Mouse (Mus musculus): ENCODE measurements around the gene Lrrc17. TPM values are rescaled to one million over a fixed set of nuclear protein-coding genes. Genes with fewer than 3 reads are reported as not detected.

Lrrc17 gene
- polyA plus RNA-seq, 2 experiments = 0.85 to 0.93 TPM

DNA sequence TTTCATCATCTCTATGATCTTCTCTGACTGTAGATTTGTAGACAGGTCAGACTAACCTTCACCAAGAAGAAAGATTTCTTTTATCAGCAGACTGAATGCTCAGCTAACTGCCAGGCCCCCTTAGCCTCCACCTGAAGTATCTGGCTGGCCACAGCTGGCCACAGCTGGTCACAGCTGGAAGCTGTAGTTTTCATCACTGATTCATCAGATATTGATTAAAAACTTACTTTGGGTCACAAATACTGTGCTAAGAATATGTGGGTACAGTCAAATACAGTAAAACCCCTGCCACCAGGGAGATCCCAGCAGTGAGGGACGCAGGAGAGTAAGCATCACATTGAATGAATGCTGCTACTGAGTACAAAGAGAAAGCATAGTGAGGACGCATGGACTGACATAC lies 11.2 kb upstream of the Lrrc17 start:
- no peak overlapping the region for H3K4me3 ChIP-seq (ENCODE audit: insufficient read depth in 1 of 2, low read depth in 2 of 2, low read length in 2 of 2)
- ATAC-seq (ENCODE audit: insufficient read depth) = no peak
- no peaks in the 10 kb centered on the region for H3K27me3 ChIP-seq (ENCODE audit: control insufficient read depth, insufficient read depth, low read length)
- no peak overlapping the region for H3K4me2 ChIP-seq (ENCODE audit: low read depth)
- peaks cover 0 to 7% of the 10 kb centered on the region in 2 experiments; a peak in 2 of 4 replicates for H3K4me1 ChIP-seq (replicated peaks; ENCODE audit: control insufficient read depth in 2 of 2, insufficient read depth in 2 of 2, low read length in 1 of 2)
- 61% methylated on average over 2 of the region's 2 CpGs for WGBS (ENCODE audit: insufficient replicate concordance)
- H3K27ac ChIP-seq = no peak overlapping the region
- no peaks in the 10 kb centered on the region for H3K9me3 ChIP-seq (ENCODE audit: control insufficient read depth, low read length)
- TF ChIP-seq CTCF (IDR thresholded peaks at IDR 0.05; ENCODE audit: low read depth) (no peak), EP300 (IDR thresholded peaks at IDR 0.05; ENCODE audit: low read depth) (no peak)
- H3K36me3 ChIP-seq (replicated peaks; ENCODE audit: control insufficient read depth, insufficient read depth, low read depth) = no peaks in the 10 kb centered on the region
- no peak for DNase-seq (ENCODE audit: low read depth in 3 of 3, low spot score in 3 of 3)
- no peak overlapping the region for H3K9ac ChIP-seq (replicated peaks)

- Histone ChIP-seq H3K27ac (no peak overlapping the region), H3K4me2 (ENCODE audit: low read depth) (no peak overlapping the region)
- DNase-seq (ENCODE audit: low read depth in 3 of 3, low spot score in 3 of 3) = no peak
These were observed 10.4 kb upstream of the Lrrc17 start for GRCm38 (mm10) chr5:21532921-21533320.

DNA sequence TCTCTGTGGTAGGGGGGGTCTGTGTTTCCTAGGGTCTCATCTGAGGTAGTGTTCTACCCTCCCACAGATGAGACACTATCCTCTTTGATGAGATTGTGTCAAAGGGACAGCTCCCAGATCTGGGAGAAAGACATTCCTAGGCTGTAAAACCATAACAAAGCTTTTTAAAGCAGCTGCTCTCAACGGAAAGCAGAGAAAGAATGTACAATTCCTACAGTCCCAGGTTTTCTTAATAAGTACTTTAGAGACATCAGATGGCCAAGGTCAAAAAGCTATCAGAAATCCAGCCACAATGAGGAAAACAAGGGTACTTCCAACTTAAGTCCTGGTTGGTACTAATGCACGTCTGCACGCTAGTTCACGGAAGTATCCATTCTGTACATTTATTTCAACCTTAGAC lies 1.1 kb upstream of the Lrrc17 start:
- no peak overlapping the region for H3K9ac ChIP-seq (replicated peaks)
- no peaks in the 10 kb centered on the region for H3K27me3 ChIP-seq (ENCODE audit: control insufficient read depth, insufficient read depth, low read length)
- DNase-seq (ENCODE audit: low read depth in 3 of 3, low spot score in 3 of 3) (no peak), ATAC-seq (ENCODE audit: insufficient read depth) (no peak)
- no peak overlapping the region for H3K4me2 ChIP-seq (ENCODE audit: low read depth)
- no peaks in the 10 kb centered on the region for H3K9me3 ChIP-seq (ENCODE audit: control insufficient read depth, low read length)
- no peaks in the 10 kb centered on the region for H3K4me1 ChIP-seq (replicated peaks; ENCODE audit: control insufficient read depth in 2 of 2, insufficient read depth in 2 of 2, low read length in 1 of 2)
- no peak overlapping the region for H3K4me3 ChIP-seq (ENCODE audit: insufficient read depth in 1 of 2, low read depth in 2 of 2, low read length in 2 of 2)
- WGBS (ENCODE audit: insufficient replicate concordance) = 65% methylated on average over 4 of the region's 4 CpGs
- no peaks in the 10 kb centered on the region for H3K36me3 ChIP-seq (replicated peaks; ENCODE audit: control insufficient read depth, insufficient read depth, low read depth)
- H3K27ac ChIP-seq = no peak overlapping the region
- TF ChIP-seq CTCF (IDR thresholded peaks at IDR 0.05; ENCODE audit: low read depth) (no peak), EP300 (IDR thresholded peaks at IDR 0.05; ENCODE audit: low read depth) (no peak)

More at GRCm38 (mm10) chr5:21532921-21533320, 10.4 kb upstream of the Lrrc17 start:
- 62% methylated on average over 5 of the region's 5 CpGs for WGBS (ENCODE audit: insufficient replicate concordance)
- Histone ChIP-seq H3K9ac (replicated peaks) (no peak overlapping the region), H3K36me3 (replicated peaks; ENCODE audit: control insufficient read depth, insufficient read depth, low read depth) (no peaks in the 10 kb centered on the region), H3K4me1 (replicated peaks; ENCODE audit: control insufficient read depth in 2 of 2, insufficient read depth in 2 of 2, low read length in 1 of 2) (peaks cover 0 to 3% of the 10 kb centered on the region in 2 experiments; a peak in 2 of 4 replicates), H3K4me3 (ENCODE audit: insufficient read depth in 1 of 2, low read depth in 2 of 2, low read length in 2 of 2) (no peak overlapping the region), H3K9me3 (ENCODE audit: control insufficient read depth, low read length) (no peaks in the 10 kb centered on the region), H3K27me3 (ENCODE audit: control insufficient read depth, insufficient read depth, low read length) (no peaks in the 10 kb centered on the region)
- no peak for ATAC-seq (ENCODE audit: insufficient read depth)
- TF ChIP-seq CTCF (IDR thresholded peaks at IDR 0.05; ENCODE audit: low read depth) (no peak), EP300 (IDR thresholded peaks at IDR 0.05; ENCODE audit: low read depth) (no peak)

DNA sequence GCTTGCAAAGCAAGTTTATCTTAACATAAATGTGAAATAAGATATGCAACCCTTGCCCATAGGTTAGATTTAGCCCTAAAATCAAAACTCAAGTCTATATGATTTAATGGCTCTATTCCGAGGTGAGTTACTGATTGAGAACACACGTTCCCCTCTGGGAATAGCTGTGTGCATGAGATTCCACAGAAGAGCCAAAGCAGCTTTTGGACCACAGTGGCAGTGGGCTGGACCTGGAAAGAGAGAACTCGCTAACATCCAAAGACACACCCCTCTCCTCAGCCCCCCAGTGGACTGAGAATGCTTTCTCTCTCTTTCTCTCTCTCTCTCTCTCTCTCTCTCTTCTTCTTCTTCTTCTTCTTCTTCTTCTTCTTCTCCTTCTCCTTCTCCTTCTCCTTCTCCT lies 1.5 kb downstream of the Lrrc17 start:
- Histone ChIP-seq H3K9ac (replicated peaks) (no peak overlapping the region), H3K27me3 (ENCODE audit: control insufficient read depth, insufficient read depth, low read length) (no peaks in the 10 kb centered on the region), H3K4me1 (replicated peaks; ENCODE audit: control insufficient read depth in 2 of 2, insufficient read depth in 2 of 2, low read length in 1 of 2) (no peaks in the 10 kb centered on the region), H3K4me3 (ENCODE audit: insufficient read depth in 1 of 2, low read depth in 2 of 2, low read length in 2 of 2) (no peak overlapping the region), H3K27ac (no peak overlapping the region), H3K36me3 (replicated peaks; ENCODE audit: control insufficient read depth, insufficient read depth, low read depth) (no peaks in the 10 kb centered on the region), H3K4me2 (ENCODE audit: low read depth) (no peak overlapping the region), H3K9me3 (ENCODE audit: control insufficient read depth, low read length) (no peaks in the 10 kb centered on the region)
- ATAC-seq (ENCODE audit: insufficient read depth) = no peak
- WGBS (ENCODE audit: insufficient replicate concordance) = 58% methylated on average over 3 of the region's 3 CpGs
- TF ChIP-seq EP300 (IDR thresholded peaks at IDR 0.05; ENCODE audit: low read depth) = no peak
- TF ChIP-seq CTCF (IDR thresholded peaks at IDR 0.05; ENCODE audit: low read depth) = no peak
- no peak for DNase-seq (ENCODE audit: low read depth in 3 of 3, low spot score in 3 of 3)

- H3K4me3 ChIP-seq (ENCODE audit: insufficient read depth in 1 of 2, low read depth in 2 of 2, low read length in 2 of 2) = no peak overlapping the region
- no peak overlapping the region for H3K9ac ChIP-seq (replicated peaks)
- no peak overlapping the region for H3K27ac ChIP-seq
- ATAC-seq (ENCODE audit: insufficient read depth) (no peak), DNase-seq (ENCODE audit: low read depth in 3 of 3, low spot score in 3 of 3) (no peak)
- H3K36me3 ChIP-seq (replicated peaks; ENCODE audit: control insufficient read depth, insufficient read depth, low read depth) = no peaks in the 10 kb centered on the region
- TF ChIP-seq EP300 (IDR thresholded peaks at IDR 0.05; ENCODE audit: low read depth) (no peak), CTCF (IDR thresholded peaks at IDR 0.05; ENCODE audit: low read depth) (no peak)
- no peaks in the 10 kb centered on the region for H3K4me1 ChIP-seq (replicated peaks; ENCODE audit: control insufficient read depth in 2 of 2, insufficient read depth in 2 of 2, low read length in 1 of 2)
- H3K9me3 ChIP-seq (ENCODE audit: control insufficient read depth, low read length) = no peaks in the 10 kb centered on the region
- no peaks in the 10 kb centered on the region for H3K27me3 ChIP-seq (ENCODE audit: control insufficient read depth, insufficient read depth, low read length)
- no peak overlapping the region for H3K4me2 ChIP-seq (ENCODE audit: low read depth)
These were observed 1.9 kb downstream of the Lrrc17 start for GRCm38 (mm10) chr5:21545227-21545626.
